Mouse (Mus musculus) retina, embryonic 14.5 days (tissue): ENCODE measurements around the gene Serpina10.
"Not testable (repeated sequence)": the region's sequence is repeated elsewhere in the genome, so short reads cannot be mapped to it uniquely, and the experiment has no call there.

Experiments
- DNase-seq: peaks from one replicate; pipeline ENCODE4 v3.0.0-alpha.2; 2015; ENCODE audit warnings: low spot score

The Serpina10 gene

GRCm38 (mm10) chr12:103615141-103615540 is 16.1 kb downstream of the Serpina10 start:
- no peak for DNase-seq

GRCm38 (mm10) chr12:103601839-103602238 is 29.4 kb downstream of the Serpina10 start:
- no peak for DNase-seq

- DNase-seq = no peak
Measured at GRCm38 (mm10) chr12:103600364-103600763, 30.9 kb downstream of the Serpina10 start.

- DNase-seq = no peak
Measured at GRCm38 (mm10) chr12:103598411-103598810, 32.8 kb downstream of the Serpina10 start.

GRCm38 (mm10) chr12:103583771-103584170 is 47.5 kb downstream of the Serpina10 start:
- DNase-seq = no peak

- DNase-seq = not testable (repeated sequence)
Measured at GRCm38 (mm10) chr12:103578148-103578547, 53.1 kb downstream of the Serpina10 start.

GRCm38 (mm10) chr12:103569690-103570089 is 61.6 kb downstream of the Serpina10 start:
- DNase-seq = no peak

GRCm38 (mm10) chr12:103567129-103567528 is 64.1 kb downstream of the Serpina10 start:
- DNase-seq = peak; percentile 20

GRCm38 (mm10) chr12:103565151-103565550 is 66.1 kb downstream of the Serpina10 start:
- no peak for DNase-seq
